Mouse (Mus musculus) brain, embryonic 14.5 days (tissue): ENCODE data around the gene Myo16. TPM values are rescaled to one million over a fixed set of nuclear protein-coding genes. Genes with fewer than 3 reads are reported as not detected.

Experiments used
- DNase-seq: peaks from one replicate; pipeline ENCODE4 v3.0.0-alpha.2; 2011; ENCODE audit warnings: low read depth
- CTCF ChIP-seq: fragments of 200-500 bp; IDR thresholded peaks from 2 replicates; pipeline ENCODE4 v1.5.1; 2012; ENCODE audit warnings: inconsistent platforms, mild to moderate bottlenecking, moderate library complexity, borderline replicate concordance; ENCODE audit not compliant: insufficient read depth, insufficient read length; ENCODE audit errors: extremely low read depth
- POLR2A ChIP-seq: fragments of 200-500 bp; IDR thresholded peaks from 2 replicates; pipeline ENCODE4 v1.6.1; 2012; ENCODE audit warnings: mild to moderate bottlenecking, inconsistent platforms, borderline replicate concordance; ENCODE audit not compliant: poor library complexity, insufficient read depth, insufficient read length, severe bottlenecking; ENCODE audit errors: extremely low read depth
- polyA plus RNA-seq: library from polyadenylated mRNA; depleted of rRNA; stranded (reverse); fragments of >200 nt; gene quantifications from 2 replicates; pipeline ENCODE4 v1.2.3, GENCODE M21; 2012

Gene Myo16
- polyA plus RNA-seq, 1 experiment: 18.8 TPM

DNA sequence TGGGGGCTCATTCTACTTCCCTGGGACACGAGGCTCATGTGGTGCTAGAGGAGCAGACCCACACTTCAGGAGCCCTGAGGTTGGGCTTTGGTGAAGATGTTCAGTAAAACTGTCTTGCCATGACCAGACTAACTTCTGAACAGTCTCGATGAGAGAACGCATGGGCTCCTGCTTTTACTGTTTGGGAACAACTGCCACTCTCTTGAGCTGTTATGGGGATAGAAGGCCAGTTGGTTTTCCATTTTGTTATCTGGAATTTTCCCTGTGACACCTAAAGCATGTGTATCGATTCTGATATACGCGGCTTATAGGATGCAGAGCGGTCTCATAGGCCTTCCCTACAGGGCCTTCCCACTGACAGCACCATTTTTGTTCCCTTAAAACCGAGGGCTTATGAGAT, 485.2 kb downstream of the Myo16 start:
- no peak for DNase-seq

DNA sequence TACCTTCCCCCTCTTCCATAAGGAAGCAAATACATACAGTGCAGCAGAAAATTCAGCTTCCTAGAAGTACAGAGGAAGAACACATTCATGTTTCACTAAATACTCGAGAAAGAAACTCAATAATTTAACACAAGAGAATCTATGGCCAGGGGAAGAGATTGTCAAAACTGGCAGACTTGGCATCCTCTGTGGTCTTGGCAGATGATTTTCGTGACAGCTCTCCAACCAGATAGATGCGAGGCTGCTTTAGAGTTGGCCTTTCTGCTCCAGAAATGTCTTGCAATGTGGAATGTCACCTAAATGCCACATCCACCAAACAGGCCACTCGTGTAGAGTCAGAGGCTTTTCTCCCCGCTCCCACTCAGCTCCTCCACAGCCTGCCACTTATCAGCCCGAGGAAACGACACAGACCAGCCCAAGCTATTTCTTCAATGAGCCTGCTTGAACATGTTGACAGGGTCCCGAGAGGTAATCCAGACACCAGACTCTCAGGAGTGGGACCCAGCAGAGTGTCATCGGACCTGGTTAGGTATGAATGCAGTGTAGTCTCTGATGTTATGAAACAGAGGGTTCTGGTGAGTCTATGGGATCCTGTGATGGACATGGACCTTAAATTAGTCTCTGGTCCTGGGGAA, 486.6 kb downstream of the Myo16 start:
- TF ChIP-seq POLR2A: no peak
- no peak for TF ChIP-seq CTCF
- no peak for DNase-seq

More for the DNA sequence above, 485.2 kb downstream of the Myo16 start:
- no peak for TF ChIP-seq CTCF
- TF ChIP-seq POLR2A: no peak

DNA sequence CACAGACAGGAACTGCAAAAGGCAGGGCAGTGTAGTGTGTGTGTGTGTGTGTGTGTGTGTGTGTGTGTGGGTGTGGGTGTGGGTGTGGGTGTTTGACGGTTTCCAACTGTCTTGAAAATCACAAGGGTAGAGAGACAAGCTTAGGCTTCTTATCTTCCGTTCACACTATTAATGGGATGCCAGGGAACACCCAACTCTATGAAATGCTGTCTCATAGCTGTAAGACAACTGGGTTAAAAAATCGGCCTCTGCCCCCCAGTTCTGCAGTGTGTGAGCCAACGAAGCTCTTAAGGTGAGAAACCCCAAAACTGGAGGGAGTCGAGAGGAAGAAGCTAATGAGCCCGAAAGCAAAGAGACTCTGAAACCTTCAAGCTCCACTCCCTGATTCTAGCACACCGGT, 487.1 kb downstream of the Myo16 start:
- no peak for DNase-seq

DNA sequence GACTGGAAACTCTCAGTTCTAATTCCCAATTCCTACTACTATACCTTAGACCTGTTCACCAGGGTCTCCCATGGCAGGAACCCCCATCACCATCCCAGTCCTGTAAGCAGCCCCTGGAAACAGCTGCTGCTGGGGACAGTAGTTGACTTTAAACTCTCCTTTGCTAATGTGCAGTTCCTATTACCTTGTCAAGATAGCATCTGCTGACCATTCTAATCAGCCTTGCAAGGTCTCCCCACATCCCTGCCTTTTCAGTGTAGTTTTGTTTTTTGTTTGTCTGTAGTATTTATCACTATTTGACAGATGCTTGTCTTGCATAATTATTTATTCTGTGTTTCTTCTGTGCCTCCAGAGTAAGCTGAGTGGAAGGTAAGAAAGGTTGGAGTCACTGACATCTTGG, 487.6 kb downstream of the Myo16 start:
- no peak for TF ChIP-seq POLR2A
- TF ChIP-seq CTCF: no peak
- DNase-seq: no peak

More for the DNA sequence above, 487.1 kb downstream of the Myo16 start:
- TF ChIP-seq POLR2A: no peak
- TF ChIP-seq CTCF: no peak

DNA sequence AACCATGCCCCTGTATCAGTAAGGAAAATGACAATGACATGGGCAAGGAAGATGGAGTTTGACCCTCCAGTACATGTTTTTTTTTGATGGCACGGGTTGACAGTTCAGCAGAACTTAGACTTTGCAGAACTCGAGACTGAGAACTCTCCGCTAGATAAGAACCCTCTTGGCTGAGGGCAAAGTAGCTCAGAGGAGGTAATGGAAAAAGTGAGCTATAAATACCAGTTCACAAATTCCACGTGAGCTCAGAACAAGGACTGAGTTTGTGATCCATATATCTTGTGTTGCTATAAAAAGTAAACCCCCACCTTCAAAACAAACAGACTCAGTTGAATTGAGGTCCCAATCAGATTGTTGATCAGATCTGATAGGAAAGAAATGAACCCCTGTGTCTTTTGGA, 489.5 kb downstream of the Myo16 start:
- DNase-seq: no peak
- TF ChIP-seq CTCF (no peak), POLR2A (no peak)

GRCm38 (mm10) chr8:10644481-10644880, 490.8 kb downstream of the Myo16 start:
- TF ChIP-seq POLR2A: no peak
- TF ChIP-seq CTCF: no peak
- peak; percentile 88 for DNase-seq

GRCm38 (mm10) chr8:10645740-10646139, 492.0 kb downstream of the Myo16 start:
- TF ChIP-seq CTCF (no peak), POLR2A (no peak)
- DNase-seq: no peak

GRCm38 (mm10) chr8:10646485-10646884, 492.8 kb downstream of the Myo16 start:
- no peak for DNase-seq
- TF ChIP-seq POLR2A: no peak
- TF ChIP-seq CTCF: no peak

- TF ChIP-seq POLR2A (no peak), CTCF (no peak)
Measured at GRCm38 (mm10) chr8:10651546-10652315, 498.0 kb downstream of the Myo16 start.

DNA sequence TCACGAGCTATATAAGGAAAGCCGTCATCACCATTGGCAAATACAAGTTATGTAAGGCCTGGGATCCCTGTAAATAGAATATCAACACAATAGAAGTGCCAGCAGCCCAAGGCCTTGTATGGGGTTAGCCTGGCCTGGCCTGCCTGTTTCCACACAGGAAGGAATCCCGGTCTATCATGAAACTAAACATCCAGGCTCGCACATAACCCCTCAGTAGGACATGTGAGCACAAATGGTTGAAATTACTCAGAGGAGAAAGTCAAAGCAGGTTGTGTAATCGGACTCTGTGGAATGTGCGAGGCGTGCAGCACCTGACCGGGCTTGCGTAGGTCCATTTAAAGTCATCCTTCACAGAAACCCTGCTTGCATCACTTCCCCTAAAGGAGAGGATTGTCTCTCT, 499.6 kb downstream of the Myo16 start:
- DNase-seq: no peak
- TF ChIP-seq POLR2A (no peak), CTCF (no peak)

More at GRCm38 (mm10) chr8:10651546-10652315, 498.0 kb downstream of the Myo16 start:
- DNase-seq: no peak

GRCm38 (mm10) chr8:10654922-10655518, 501.3 kb downstream of the Myo16 start:
- DNase-seq: no peak
- no peak for TF ChIP-seq CTCF
- TF ChIP-seq POLR2A: no peak
